ENCODE assay signal across 14 mouse cellular contexts in genomic region chr12:73308711-73309110, GRCm38 (mm10).
"Had no signal": no experiment of that assay in that cellular context is flagged by ENCODE, and none has a peak within 500 bp of the region (broad histone marks: within the 10 kb centered on the region; RNA-seq: fewer than 3 reads in every experiment).

No protein-coding gene starts in this region.

- H3K27ac ChIP-seq: layer of hippocampus, adult 2 months; left cerebral cortex, adult 2 months; liver, embryonic 13.5 days; macrophage; midbrain, embryonic 12.5 days; midbrain, embryonic 15.5 days; neural tube, embryonic 13.5 days had no signal

- H3K4me3 ChIP-seq: layer of hippocampus, adult 2 months; left cerebral cortex, adult 2 months; liver, embryonic 13.5 days; midbrain, embryonic 12.5 days; midbrain, embryonic 15.5 days; neural tube, embryonic 13.5 days had no signal

- DNase-seq: kidney, adult 9 months; kidney, postnatal 14 days; layer of hippocampus, postnatal 36 days; liver, embryonic 13.5 days; lung, adult 2 months; retina, postnatal 1 day; thymus, adult 18-20 months; thymus, postnatal 36 days had no signal

- ATAC-seq: midbrain, embryonic 15.5 days had no signal

- H3K9me3 ChIP-seq: liver, embryonic 13.5 days; midbrain, embryonic 12.5 days; midbrain, embryonic 15.5 days; neural tube, embryonic 13.5 days had no signal

- H3K36me3 ChIP-seq: liver, embryonic 13.5 days; midbrain, embryonic 12.5 days; midbrain, embryonic 15.5 days had no signal

- H3K4me1 ChIP-seq: liver, embryonic 13.5 days; midbrain, embryonic 12.5 days; midbrain, embryonic 15.5 days; neural tube, embryonic 13.5 days had no signal

- H3K4me2 ChIP-seq: liver, embryonic 13.5 days; midbrain, embryonic 12.5 days; midbrain, embryonic 15.5 days; neural tube, embryonic 13.5 days had no signal

- H3K9ac ChIP-seq: liver, embryonic 13.5 days; midbrain, embryonic 12.5 days; midbrain, embryonic 15.5 days; neural tube, embryonic 13.5 days had no signal

- H3K27me3 ChIP-seq: liver, embryonic 13.5 days; midbrain, embryonic 12.5 days; midbrain, embryonic 15.5 days; neural tube, embryonic 13.5 days had no signal
